Mouse (Mus musculus) lung, postnatal 0 days (tissue): ENCODE measurements around the gene Nol4l. TPM values are rescaled to one million over a fixed set of nuclear protein-coding genes. Genes with fewer than 3 reads are reported as not detected.

Experiments
- ATAC-seq: fragments of 200-750 bp; cut with Nextera tagmentation; 2 replicates; pipeline ENCODE4 v1.8.0; 2017; ENCODE audit warnings: moderate library complexity
- DNase-seq: peaks from one replicate; pipeline ENCODE4 v3.0.0-alpha.2; 2016; ENCODE audit warnings: low spot score
- H3K27ac ChIP-seq: fragments of 300-500 bp; sonication (generic); 2 replicates; pipeline ENCODE4 v1.5.1; 2014; ENCODE audit warnings: antibody characterized with exemption, mild to moderate bottlenecking, low read length, mixed read lengths
- H3K27me3 ChIP-seq: fragments of 300-500 bp; sonication (generic); replicated peaks from 2 replicates; pipeline ENCODE4 v1.6.1; 2014; ENCODE audit warnings: low read length, mixed read lengths; ENCODE audit not compliant: insufficient read depth
- H3K36me3 ChIP-seq: fragments of 300-500 bp; sonication (generic); 2 replicates; pipeline ENCODE4 v1.6.1; 2014; ENCODE audit warnings: low read length, mixed read lengths; ENCODE audit not compliant: insufficient read depth
- H3K4me1 ChIP-seq: fragments of 300-500 bp; sonication (generic); 2 replicates; pipeline ENCODE4 v1.6.1; 2014; ENCODE audit warnings: antibody characterized with exemption, low read depth, low read length, mixed read lengths; ENCODE audit not compliant: insufficient read depth
- H3K4me2 ChIP-seq: fragments of 300-500 bp; sonication (generic); replicated peaks from 2 replicates; pipeline ENCODE4 v1.6.1; 2014; ENCODE audit warnings: low read depth, mild to moderate bottlenecking, low read length, moderate library complexity, mixed read lengths
- H3K4me3 ChIP-seq: fragments of 300-500 bp; sonication (generic); 2 replicates; pipeline ENCODE4 v1.5.1; 2014; ENCODE audit warnings: low read depth, low read length
- H3K9ac ChIP-seq: fragments of 300-500 bp; sonication (generic); replicated peaks from 2 replicates; pipeline ENCODE4 v1.6.1; 2014; ENCODE audit warnings: low read depth, mild to moderate bottlenecking
- H3K9me3 ChIP-seq: fragments of 300-500 bp; sonication (generic); 2 replicates; pipeline ENCODE4 v1.6.1; 2016; ENCODE audit warnings: low read length, mixed read lengths
- CTCF ChIP-seq: IDR thresholded peaks from 2 replicates; pipeline ENCODE4 v1.5.1; 2016; ENCODE audit warnings: antibody characterized with exemption, mild to moderate bottlenecking
- EP300 ChIP-seq: IDR thresholded peaks from 2 replicates; pipeline ENCODE4 v1.6.1; 2016; ENCODE audit warnings: antibody characterized with exemption, mild to moderate bottlenecking, control low read depth
- WGBS: fragments of 180-500 bp; shearing (Covaris S2); extraction: QIAGEN DNeasy Blood & Tissue Kit; methylation state at CpG from one replicate; pipeline ENCODE4 v1.1.7; 2014; 5-methylcytosine and 5-hydroxymethylcytosine counted together
- polyA plus RNA-seq: library from polyadenylated mRNA; unstranded; fragments of >200 nt; fragmentation: Nextera tagmentation; extraction: Ambion mirVana; gene quantifications from 2 replicates; pipeline ENCODE4 v1.2.1, GENCODE M21; 2015

Gene Nol4l
- polyA plus RNA-seq, 1 experiment from 2014 or later = 8.3 TPM

DNA sequence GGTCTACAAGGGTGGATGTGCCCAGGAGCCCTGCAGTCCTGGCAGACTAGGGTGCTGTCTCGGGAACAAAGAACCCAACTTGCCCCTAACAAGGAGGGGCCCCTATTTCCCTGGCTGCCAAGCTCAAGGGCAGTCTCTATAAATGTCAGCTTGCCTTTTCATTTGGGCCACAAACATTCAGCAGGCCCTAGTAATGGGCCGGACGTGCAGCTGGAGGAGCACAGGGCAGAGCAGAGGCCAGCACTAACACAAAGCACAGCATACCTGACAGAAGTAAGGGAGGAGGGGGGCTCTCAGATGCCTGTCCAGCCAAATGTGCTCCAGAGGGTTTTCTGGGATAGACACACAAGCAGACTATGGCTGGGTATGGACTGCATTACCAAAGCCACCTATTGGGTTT lies 95.9 kb downstream of the Nol4l start:
- DNase-seq = no peak
- WGBS = 35% methylated on average over 3 of the region's 3 CpGs
- Histone ChIP-seq H3K4me2 (no peak overlapping the region), H3K36me3 (peaks cover 4% of the 10 kb centered on the region; the same call in 1 of the 2 replicates), H3K27ac (peak overlapping the region; percentile 78; the same call in 1 of the 2 replicates), H3K4me3 (no peak overlapping the region), H3K9ac (no peak overlapping the region), H3K9me3 (no peaks in the 10 kb centered on the region), H3K27me3 (no peaks in the 10 kb centered on the region), H3K4me1 (peaks cover 70% of the 10 kb centered on the region)
- no peak for ATAC-seq
- TF ChIP-seq CTCF (no peak), EP300 (no peak)

DNA sequence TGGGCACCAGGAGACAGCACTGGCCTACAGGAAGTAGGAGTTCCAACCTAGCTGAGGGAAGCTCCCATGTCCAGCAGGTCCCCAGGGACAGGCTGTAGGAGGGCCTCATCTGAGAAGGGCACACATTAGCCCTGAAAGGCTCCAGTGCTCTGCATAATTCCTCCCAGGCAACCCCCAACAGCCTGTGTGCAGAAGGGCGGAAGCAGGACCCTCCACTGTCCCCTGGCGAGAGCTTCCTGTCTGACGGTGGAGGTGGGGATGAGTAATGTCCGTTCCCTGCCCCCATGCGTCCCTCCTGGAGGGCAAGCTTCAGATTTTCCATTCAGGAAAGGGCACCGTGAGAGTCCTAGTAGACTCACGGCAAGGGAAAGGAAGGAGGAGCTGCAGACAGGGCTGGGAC lies 97.3 kb downstream of the Nol4l start:
- Histone ChIP-seq H3K4me3 (no peak overlapping the region; the same call in 1 of the 2 replicates), H3K4me1 (peaks cover 67% of the 10 kb centered on the region), H3K4me2 (no peak overlapping the region), H3K27me3 (no peaks in the 10 kb centered on the region), H3K36me3 (peaks cover 4% of the 10 kb centered on the region; the same call in 1 of the 2 replicates), H3K27ac (peak overlapping the region; percentile 78), H3K9ac (no peak overlapping the region; the same call in 1 of the 2 replicates), H3K9me3 (no peaks in the 10 kb centered on the region)
- peak; percentile 50 for DNase-seq
- WGBS = 36% methylated on average over 6 of the region's 7 CpGs
- ATAC-seq = peak; percentile 37
- TF ChIP-seq CTCF (0 out of 2 replicates have a peak, but pooled peaks have one; percentile 10), EP300 (peak; percentile 65; the same call in 1 of the 2 replicates)

DNA sequence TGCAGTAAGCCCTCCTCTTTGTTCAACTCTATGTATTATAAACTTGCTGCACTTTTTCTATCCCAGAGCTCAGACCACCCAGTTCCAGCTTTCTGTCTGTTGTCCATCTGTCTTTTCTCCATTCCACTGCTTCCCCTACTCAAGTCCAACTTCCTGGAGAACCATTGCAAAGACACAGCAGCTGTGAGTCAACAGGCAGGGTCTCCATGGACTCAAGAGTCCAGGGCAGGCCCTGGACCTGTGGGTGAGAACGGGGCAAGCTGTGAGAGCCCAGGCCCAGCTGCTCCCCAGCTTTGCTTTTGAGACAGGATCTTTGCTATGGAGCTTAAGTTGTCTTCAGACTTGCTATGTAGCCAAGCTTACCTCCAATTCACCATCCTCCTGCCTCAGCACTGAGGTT lies 99.2 kb downstream of the Nol4l start:
- Histone ChIP-seq H3K9me3 (no peaks in the 10 kb centered on the region), H3K4me3 (no peak overlapping the region), H3K27me3 (no peaks in the 10 kb centered on the region), H3K27ac (peak overlapping the region; percentile 78), H3K36me3 (peaks cover 4% of the 10 kb centered on the region; the same call in 1 of the 2 replicates), H3K9ac (no peak overlapping the region), H3K4me1 (peaks cover 52% of the 10 kb centered on the region), H3K4me2 (no peak overlapping the region)
- peak; percentile 66 for DNase-seq
- peak; percentile 37 for ATAC-seq
- TF ChIP-seq CTCF (no peak), EP300 (no peak)
- WGBS = 72% methylated on average over 1 of the region's 1 CpGs

DNA sequence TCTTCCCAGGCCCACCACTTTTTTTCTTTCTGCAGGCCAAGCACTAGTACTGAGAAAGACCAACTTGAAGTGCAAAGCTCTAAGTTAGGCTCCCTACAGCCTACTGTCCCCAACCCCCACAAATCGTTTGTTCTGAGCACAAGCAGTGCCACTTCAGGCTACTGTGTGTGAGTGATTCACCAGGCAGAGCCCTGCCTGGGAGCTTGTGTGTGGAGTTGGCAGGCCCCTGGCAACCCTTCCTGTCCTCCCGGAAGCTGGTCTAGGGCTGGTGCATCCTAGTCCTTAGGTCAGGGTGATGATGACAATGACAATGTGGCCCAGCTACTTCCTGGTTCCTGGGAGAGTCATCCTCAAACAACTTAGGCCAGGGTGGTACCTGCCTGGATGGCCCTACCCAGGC lies 101.3 kb downstream of the Nol4l start:
- TF ChIP-seq CTCF (no peak), EP300 (no peak; the same call in 1 of the 2 replicates)
- H3K9ac ChIP-seq = no peak overlapping the region
- H3K4me3 ChIP-seq = no peak overlapping the region
- H3K27me3 ChIP-seq = no peaks in the 10 kb centered on the region
- H3K36me3 ChIP-seq = peaks cover 4% of the 10 kb centered on the region; the same call in 1 of the 2 replicates
- no peaks in the 10 kb centered on the region for H3K9me3 ChIP-seq
- peaks cover 42% of the 10 kb centered on the region for H3K4me1 ChIP-seq
- ATAC-seq (peak; percentile 73), DNase-seq (peak; percentile 73)
- H3K4me2 ChIP-seq = no peak overlapping the region
- peak overlapping the region; percentile 78 for H3K27ac ChIP-seq
- WGBS = 26% methylated on average over 2 of the region's 2 CpGs

DNA sequence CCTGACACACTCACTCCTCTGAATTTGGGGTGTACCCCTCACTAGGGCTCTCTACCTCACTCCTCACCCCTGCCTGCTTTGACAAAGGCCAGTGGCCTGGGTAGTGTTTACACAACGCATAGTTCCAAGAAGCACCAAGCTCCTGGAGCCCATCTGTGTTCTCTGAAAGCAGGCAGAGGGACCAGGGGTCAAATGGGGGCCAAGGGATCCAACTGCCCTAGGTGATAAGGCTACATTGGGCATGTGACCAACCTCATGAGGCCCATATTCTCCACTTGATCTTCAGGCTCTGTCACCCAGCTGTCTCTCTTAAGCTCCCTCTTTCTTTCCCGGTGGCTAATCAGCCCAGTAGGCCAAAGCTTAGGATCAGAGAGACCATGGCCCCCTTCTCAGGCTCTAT lies 102.8 kb downstream of the Nol4l start:
- TF ChIP-seq CTCF = no peak
- no peak for TF ChIP-seq EP300
- no peak overlapping the region for H3K4me3 ChIP-seq
- DNase-seq (peak; percentile 51), ATAC-seq (peak; percentile 42)
- H3K9me3 ChIP-seq = no peaks in the 10 kb centered on the region
- H3K4me1 ChIP-seq = peaks cover 42% of the 10 kb centered on the region
- 19% methylated on average over 2 of the region's 2 CpGs for WGBS
- no peak overlapping the region for H3K9ac ChIP-seq
- no peaks in the 10 kb centered on the region for H3K27me3 ChIP-seq
- no peak overlapping the region for H3K4me2 ChIP-seq
- peak overlapping the region; percentile 43; the same call in 1 of the 2 replicates for H3K27ac ChIP-seq
- H3K36me3 ChIP-seq = peaks cover 4% of the 10 kb centered on the region; the same call in 1 of the 2 replicates

DNA sequence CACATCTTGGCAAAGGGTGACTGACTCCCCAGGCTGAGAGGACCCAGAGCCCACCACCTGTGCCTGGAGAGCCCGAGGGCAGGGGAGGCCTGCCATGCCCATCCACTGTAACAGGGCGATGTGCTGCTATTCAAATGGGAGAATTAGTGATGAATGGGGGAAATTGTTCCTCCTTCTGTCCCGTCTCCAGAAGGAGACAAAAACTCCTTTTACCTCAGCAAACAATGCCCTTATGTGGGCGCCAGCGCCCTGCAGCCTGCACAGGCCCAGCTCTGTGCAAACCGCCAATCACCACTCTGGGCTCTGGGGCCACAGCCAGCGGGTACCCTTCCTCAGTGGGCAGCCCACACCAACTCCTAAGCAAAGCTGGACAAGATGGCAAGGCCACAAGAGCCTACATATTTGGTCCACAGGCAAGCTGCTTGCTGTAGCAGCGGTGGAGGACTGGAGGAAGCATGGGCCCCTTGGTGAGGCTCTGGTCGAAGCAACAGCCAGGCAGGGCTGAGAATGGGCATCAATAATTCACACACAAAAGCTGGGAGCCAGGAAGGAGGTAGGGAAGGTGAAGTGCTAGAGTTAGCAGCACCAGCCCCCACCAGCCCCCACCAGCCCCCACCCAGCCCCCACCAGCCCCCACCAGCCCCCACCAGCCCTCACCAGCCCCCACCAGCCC lies 103.6 kb downstream of the Nol4l start:
- Histone ChIP-seq H3K36me3 (peaks cover 4% of the 10 kb centered on the region; the same call in 1 of the 2 replicates), H3K9ac (no peak overlapping the region), H3K9me3 (no peaks in the 10 kb centered on the region), H3K4me3 (no peak overlapping the region), H3K4me1 (peaks cover 35% of the 10 kb centered on the region), H3K27me3 (no peaks in the 10 kb centered on the region), H3K27ac (0 out of 2 replicates have a peak overlapping the region, but pooled peaks have one; percentile 3), H3K4me2 (no peak overlapping the region)
- ATAC-seq (no peak), DNase-seq (no peak)
- WGBS = 49% methylated on average over 9 of the region's 9 CpGs
- no peak for TF ChIP-seq CTCF
- no peak for TF ChIP-seq EP300
